Mouse (Mus musculus): Measurements from ENCODE around the gene Arid3b.
"Not testable (repeated sequence)": the region's sequence is repeated elsewhere in the genome, so short reads cannot be mapped to it uniquely, and the experiment has no call there.

Gene Arid3b

GRCm38 (mm10) chr9:57836581-57837170 lies at the start of gene Arid3b:
TSS of gene Arid3b (minus strand) at chr9:57836793.
- DNase-seq (ENCODE audit: low spot score in 2 of 2) = peak; percentile 70 to 89

- no peak for DNase-seq (ENCODE audit: low spot score in 2 of 2)
These were observed 46.8 kb upstream of the Arid3b start for GRCm38 (mm10) chr9:57883413-57883812.

DNA sequence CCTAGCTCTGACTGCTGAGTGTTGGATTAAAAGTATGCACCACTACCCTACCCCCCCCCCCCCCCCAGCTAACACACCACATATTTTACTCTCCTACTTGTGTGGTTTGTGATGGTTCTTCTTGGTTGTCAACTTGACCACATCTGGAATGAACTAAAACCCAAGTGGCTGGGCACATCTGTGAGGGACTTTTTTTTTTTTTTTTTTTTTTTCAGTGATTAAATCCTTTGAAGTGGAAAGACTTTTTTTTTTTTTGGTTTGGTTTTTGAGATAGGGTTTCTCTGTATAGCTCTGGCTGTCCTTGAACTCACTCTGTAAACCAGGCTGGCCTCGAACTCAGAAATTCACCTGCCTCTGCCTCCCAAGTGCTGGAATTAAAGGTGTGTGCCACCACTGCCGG lies 45.2 kb upstream of the Arid3b start:
- not testable (repeated sequence) for DNase-seq (ENCODE audit: low spot score in 2 of 2)

GRCm38 (mm10) chr9:57880278-57880677 lies 43.7 kb upstream of the Arid3b start:
- DNase-seq (ENCODE audit: low spot score in 2 of 2) = no peak

GRCm38 (mm10) chr9:57879213-57879612 lies 42.6 kb upstream of the Arid3b start:
- no peak for DNase-seq (ENCODE audit: low spot score in 2 of 2)

DNA sequence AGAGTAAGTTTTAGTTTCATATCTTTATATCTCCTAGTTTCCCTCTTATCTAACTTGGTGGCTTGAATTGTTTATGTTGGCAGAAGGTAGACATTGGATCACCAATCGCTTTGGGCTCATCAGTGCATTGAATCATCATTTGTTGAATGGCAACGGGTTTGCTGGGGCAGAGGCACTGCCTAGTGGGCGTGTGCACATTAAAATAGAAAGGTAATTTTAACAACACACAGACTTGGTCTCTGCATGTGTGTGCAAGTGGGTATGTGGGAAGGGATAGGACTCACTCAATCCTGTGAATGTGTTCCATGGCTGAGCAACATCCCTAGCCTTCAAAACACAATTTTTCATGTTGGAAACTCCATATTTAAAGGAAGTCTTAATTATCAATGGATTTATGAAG lies 38.4 kb upstream of the Arid3b start:
- DNase-seq (ENCODE audit: low spot score in 2 of 2) = no peak

DNA sequence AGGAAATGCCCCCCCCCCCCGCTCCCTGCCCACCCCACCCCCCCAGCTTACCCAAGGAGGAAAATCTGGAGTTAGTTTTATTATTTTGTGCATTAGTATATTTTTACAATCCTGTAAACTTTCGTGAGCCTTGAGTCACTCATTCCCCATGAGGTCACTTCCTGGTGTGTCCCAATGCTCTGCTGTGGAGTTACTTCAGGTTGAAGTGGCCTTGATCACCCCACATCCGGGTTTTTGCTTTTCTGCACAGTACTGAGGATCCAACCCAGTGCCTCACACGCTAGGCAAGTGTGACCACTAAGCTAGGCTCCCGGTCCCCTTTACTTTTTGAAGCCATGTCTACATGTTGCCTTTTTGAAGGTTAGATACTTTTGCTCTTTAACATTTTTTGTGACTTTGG lies 37.5 kb upstream of the Arid3b start:
- DNase-seq (ENCODE audit: low spot score in 2 of 2) = no peak

- DNase-seq (ENCODE audit: low spot score in 2 of 2) = no peak
These were observed 33.8 kb upstream of the Arid3b start for GRCm38 (mm10) chr9:57870273-57870816.

DNA sequence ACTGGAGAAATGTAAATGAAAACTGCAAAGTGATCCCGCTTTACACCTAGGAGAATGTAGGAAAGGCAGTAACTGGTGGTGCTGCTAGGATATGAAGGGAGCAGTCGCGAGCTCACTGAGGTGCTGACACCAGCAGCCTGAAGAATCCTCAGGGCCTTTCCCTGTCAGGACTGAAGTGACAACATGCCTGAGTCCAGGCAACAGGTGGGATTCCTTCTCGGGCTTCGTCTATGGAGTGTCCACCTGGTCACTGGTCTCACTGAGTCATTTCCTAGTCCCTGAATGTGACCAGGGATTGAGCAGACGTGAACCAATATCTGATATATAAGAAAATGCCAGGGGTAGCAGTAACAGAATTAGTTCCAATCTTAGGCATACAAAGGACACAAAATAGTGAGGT lies 32.2 kb upstream of the Arid3b start:
- DNase-seq (ENCODE audit: low spot score in 2 of 2) = no peak

DNA sequence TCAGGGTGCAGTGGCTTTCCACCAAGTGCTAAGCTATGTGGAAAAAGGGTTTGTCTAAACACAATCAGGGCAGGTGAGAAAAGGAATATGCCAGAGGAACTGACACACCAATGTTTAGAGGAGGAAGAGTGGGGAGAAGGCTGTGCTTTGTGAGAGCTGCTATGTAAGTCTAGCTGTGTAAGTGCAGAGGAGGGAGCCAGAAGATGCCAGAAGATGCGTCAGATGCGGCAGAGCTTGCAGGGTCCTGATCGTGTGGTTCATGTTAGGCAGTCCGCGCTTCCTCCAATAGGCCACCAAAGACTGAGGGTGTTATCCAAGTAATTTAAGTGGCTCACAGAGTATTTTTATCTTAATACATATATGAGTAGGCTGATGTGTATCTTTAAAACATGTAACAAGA lies 31.3 kb upstream of the Arid3b start:
- no peak for DNase-seq (ENCODE audit: low spot score in 2 of 2)

DNA sequence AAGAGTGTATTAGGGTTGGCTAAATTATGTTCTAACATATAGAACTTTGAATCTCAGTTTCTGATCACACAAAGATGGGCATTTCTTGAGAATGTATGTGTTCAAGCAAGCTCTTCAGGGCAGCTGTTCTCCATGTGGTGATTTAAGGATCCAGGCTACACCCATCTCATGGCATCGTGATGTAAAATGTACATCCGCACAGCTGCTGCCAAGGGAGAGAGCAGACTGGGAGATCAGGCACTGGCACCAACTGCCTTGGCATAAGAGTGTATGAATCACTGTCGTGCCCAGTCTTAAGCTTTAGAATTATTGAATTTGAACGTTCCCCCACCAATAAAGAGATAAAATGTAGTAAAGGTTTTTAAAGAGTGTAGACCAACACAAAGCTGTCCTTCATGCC lies 30.6 kb upstream of the Arid3b start:
- DNase-seq (ENCODE audit: low spot score in 2 of 2) = no peak

GRCm38 (mm10) chr9:57866530-57866929 lies 29.9 kb upstream of the Arid3b start:
- DNase-seq (ENCODE audit: low spot score in 2 of 2) = peak in 1 of 2 experiments; percentile 22

DNA sequence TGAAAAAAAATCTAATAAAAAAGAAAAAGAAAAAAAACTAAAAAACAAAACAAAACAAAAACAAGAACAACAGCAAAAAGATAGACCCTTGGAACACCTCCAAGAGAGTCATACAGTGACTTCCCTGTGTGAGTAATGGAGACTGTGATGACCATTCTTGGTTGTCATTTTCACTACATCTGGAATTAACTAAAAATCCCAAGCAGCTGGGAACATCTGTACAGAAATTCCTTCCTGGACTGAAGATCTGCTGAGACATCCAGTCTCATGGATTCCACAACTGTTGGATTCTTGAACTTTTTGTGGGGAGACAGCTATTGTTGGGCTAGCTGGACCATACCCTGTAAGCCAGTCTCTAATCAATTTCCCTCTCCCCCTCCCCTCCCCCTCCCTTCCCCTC lies 27.7 kb upstream of the Arid3b start:
- no peak for DNase-seq (ENCODE audit: low spot score in 2 of 2)

DNA sequence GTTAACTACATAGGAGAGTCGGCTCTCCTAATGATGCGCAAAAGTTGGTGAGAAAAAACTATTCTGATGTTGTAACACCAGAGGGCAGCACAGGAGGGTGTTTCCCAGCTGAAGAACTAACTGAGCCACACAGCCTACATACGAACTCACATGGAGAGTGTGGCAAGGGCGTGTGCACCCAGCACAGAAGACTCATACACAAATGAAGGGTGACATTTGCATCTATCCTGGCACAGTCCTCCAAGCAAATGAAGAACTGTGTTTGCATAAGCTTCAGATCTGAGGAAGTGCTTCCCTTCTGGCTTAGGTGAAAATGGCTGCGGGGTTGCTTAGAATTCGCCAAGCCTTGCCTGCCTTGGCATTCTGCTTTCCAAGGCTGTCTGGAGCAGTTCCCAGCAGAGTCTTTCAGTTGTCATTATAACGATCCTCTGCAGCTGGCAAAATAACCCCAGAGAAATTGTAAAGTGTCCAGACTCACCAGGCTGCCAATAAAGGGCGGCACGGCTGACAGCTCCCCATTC lies 25.4 kb upstream of the Arid3b start:
- peak; percentile 7 to 12 for DNase-seq (ENCODE audit: low spot score in 2 of 2)

- no peak for DNase-seq (ENCODE audit: low spot score in 2 of 2)
These were observed 19.9 kb upstream of the Arid3b start for GRCm38 (mm10) chr9:57856456-57856855.

DNA sequence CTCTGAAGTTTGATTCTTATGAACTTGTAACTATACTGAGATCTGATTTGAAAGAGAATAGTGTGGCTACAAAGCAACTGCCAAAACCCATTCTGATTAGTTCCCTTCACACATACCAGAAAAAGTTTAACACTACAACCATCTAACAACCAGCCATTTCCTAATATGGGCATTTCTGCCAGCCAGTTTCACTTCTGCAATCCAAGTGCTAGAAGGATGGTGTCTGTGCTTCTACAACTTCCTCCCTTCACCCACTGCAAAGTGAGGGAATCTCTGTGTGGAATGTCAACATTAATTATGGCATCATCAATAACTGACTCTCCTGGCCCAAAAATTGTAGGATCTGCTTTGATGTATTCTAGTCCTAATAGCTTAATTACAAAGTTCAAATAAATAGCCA lies 17.7 kb upstream of the Arid3b start:
- no peak for DNase-seq (ENCODE audit: low spot score in 2 of 2)

DNA sequence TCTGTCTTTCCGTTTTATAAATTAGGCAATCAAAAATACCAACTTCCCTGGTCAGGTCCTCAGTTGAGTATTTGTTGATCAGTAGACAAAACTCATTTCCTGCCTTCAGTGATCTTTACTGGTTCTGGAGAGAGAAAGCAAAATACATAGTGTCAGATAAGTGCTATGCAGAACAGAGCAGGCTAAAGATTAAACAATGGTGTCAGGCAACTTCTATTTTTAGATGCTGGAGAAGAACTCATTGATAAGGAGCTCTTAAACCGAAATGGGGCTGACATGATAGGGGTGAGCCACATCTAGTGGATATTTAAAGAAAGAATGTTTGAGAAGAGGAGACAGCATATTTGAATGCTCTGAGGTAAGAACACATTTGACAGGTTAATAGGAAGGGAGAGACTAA lies 2.4 kb upstream of the Arid3b start:
- no peak for DNase-seq (ENCODE audit: low spot score in 2 of 2)

- no peak for DNase-seq (ENCODE audit: low spot score in 2 of 2)
These were observed 615 bp downstream of the Arid3b start for GRCm38 (mm10) chr9:57835841-57836514.

DNA sequence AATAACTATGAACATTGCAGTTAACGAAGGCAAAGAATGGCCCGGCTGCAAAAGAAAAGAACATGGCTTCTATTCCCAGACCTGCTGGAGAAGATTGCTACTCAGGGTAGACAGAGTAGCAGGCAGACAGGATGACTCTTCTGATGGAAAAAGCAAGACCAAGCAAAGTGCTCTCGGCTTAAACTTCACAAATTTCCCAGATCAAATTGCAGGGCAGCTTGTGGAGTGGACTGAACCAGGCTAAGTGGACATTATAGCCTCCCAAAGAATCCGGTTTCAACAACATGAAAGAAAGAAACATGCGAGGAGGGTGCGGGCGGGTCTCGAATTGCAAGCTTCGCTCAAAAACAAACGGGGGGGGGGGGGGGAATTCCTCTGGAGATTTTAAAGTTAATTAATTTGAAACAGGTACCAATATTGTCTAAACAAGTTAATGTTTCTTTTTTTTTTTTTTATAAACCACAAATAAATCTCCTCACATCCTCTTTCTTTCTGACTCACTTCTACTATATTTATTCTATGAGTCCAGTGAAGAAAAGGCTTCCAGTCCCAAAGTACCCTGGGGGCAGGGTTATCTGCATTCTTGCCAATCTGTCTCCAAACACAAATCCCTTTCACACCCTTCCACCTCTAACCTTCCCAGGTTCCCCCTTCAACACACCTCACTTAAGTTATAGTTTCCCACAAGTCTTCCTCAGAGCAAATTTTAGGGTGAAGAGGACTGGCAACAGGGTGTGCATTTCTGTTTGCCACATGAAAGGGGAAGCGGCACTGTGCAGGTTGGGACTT lies 1.8 kb downstream of the Arid3b start:
- DNase-seq (ENCODE audit: low spot score in 2 of 2) = peak in 1 of 2 experiments; percentile 9

- DNase-seq (ENCODE audit: low spot score in 2 of 2) = no peak
These were observed 2.7 kb downstream of the Arid3b start for GRCm38 (mm10) chr9:57833762-57834471.

DNA sequence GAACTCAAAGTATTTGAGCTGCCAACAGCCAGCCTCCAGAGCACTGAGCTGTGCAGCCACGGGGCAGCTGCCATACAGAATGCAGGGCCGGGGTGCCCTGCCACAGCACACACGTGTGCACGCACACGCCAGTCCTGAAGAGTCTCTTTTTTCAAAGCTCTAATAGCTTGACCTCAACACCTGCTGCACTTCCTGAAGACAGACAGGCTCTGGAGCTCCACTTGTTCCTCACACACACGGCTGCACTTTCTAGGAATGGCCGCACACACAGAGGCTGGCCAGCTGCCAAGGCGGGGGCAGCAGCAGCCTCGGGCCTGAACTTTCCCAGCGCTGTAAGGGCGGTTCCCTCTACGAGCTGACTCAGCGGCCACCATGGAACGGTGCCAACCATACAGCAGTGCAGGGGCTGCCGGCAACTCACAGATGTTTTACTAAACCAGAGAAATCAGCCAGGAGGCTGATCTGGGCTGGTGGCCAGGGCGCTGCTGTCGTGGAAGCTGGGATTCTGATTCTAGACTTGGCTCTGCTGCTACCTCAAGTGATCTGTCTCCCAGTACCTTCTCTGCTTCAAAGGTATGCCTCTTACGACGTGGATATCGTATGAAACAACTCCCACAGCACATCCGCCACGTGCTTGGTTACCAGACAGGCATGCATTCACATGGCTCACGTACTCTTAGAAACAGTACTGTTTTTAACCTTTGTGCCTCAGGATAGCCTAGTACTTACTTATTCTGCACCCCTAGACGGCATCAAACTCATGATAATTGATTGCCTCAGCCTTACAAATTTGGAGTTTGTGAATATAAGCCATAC lies 5.1 kb downstream of the Arid3b start:
- peak; percentile 93 to 94 for DNase-seq (ENCODE audit: low spot score in 2 of 2)

All from urinary bladder, adult 18-20 months (tissue).